Mouse (Mus musculus) stomach, embryonic 14.5 days (tissue): ENCODE measurements around the gene Fgd1. TPM values are rescaled to one million over a fixed set of nuclear protein-coding genes. Genes with fewer than 3 reads are reported as not detected.

Experiments
- ATAC-seq: fragments of 200-750 bp; cut with Nextera tagmentation; 2 replicates; pipeline ENCODE4 v1.8.0; 2017; ENCODE audit warnings: low read depth, moderate TSS enrichment; ENCODE audit not compliant: insufficient number of reproducible peaks, insufficient read depth, low FRiP score
- H3K27ac ChIP-seq: fragments of 300-500 bp; sonication (generic); 2 replicates; pipeline ENCODE4 v1.5.1; 2014; ENCODE audit warnings: mild to moderate bottlenecking, low read length, moderate library complexity, mixed read lengths
- H3K27me3 ChIP-seq: fragments of 300-500 bp; sonication (generic); 2 replicates; pipeline ENCODE4 v1.6.1; 2014; ENCODE audit warnings: low read length, control low read depth, mixed read lengths; ENCODE audit not compliant: control insufficient read depth, insufficient read depth
- H3K36me3 ChIP-seq: fragments of 300-500 bp; sonication (generic); 2 replicates; pipeline ENCODE4 v1.6.1; 2014; ENCODE audit warnings: mild to moderate bottlenecking, control low read depth, low read length, moderate library complexity, mixed read lengths; ENCODE audit not compliant: control insufficient read depth, insufficient read depth
- H3K4me1 ChIP-seq: fragments of 300-500 bp; sonication (generic); 2 replicates; pipeline ENCODE4 v1.6.1; 2014; ENCODE audit warnings: low read length, control low read depth, mixed read lengths; ENCODE audit not compliant: control insufficient read depth, insufficient read depth
- H3K4me2 ChIP-seq: fragments of 300-500 bp; sonication (generic); replicated peaks from 2 replicates; pipeline ENCODE4 v1.6.1; 2014; ENCODE audit warnings: low read depth, low read length, control low read depth
- H3K4me3 ChIP-seq: fragments of 300-500 bp; sonication (generic); 2 replicates; pipeline ENCODE4 v1.5.1; 2014; ENCODE audit warnings: low read depth, low read length, control low read depth
- H3K9ac ChIP-seq: fragments of 300-500 bp; sonication (generic); replicated peaks from 2 replicates; pipeline ENCODE4 v1.6.1; 2014; ENCODE audit warnings: low read depth, mild to moderate bottlenecking, control low read depth, low read length, moderate library complexity, mixed read lengths
- H3K9me3 ChIP-seq: fragments of 300-500 bp; sonication (generic); 2 replicates; pipeline ENCODE4 v1.6.1; 2016; ENCODE audit warnings: low read depth, low read length, control low read depth; ENCODE audit not compliant: control insufficient read depth
- WGBS: fragments of 180-500 bp; shearing (Covaris S2); extraction: QIAGEN DNeasy Blood & Tissue Kit; methylation state at CpG from one replicate; pipeline ENCODE4 v1.1.7; 2014; 5-methylcytosine and 5-hydroxymethylcytosine counted together
- polyA plus RNA-seq: library from polyadenylated mRNA; unstranded; fragments of >200 nt; fragmentation: Nextera tagmentation; extraction: Ambion mirVana; gene quantifications from 2 replicates; pipeline ENCODE4 v1.2.1, GENCODE M21; 2014

Gene Fgd1
- polyA plus RNA-seq, 1 experiment from 2014 or later = 13.1 TPM

GRCm38 (mm10) chrX:151116795-151117194 lies 70.8 kb downstream of the Fgd1 start:
- WGBS = 15% methylated on average over 7 of the region's 7 CpGs
- no peak overlapping the region for H3K4me2 ChIP-seq
- H3K27me3 ChIP-seq = no peaks in the 10 kb centered on the region
- no peak overlapping the region for H3K27ac ChIP-seq
- no peaks in the 10 kb centered on the region for H3K4me1 ChIP-seq
- no peak overlapping the region for H3K4me3 ChIP-seq
- H3K9me3 ChIP-seq = no peaks in the 10 kb centered on the region
- H3K36me3 ChIP-seq = no peaks in the 10 kb centered on the region
- H3K9ac ChIP-seq = no peak overlapping the region
- ATAC-seq = no peak

- H3K9ac ChIP-seq = no peak overlapping the region
- WGBS = 9% methylated on average over 2 of the region's 2 CpGs
- no peak overlapping the region for H3K4me3 ChIP-seq
- H3K9me3 ChIP-seq = no peaks in the 10 kb centered on the region
- no peaks in the 10 kb centered on the region for H3K36me3 ChIP-seq
- no peak overlapping the region for H3K27ac ChIP-seq
- ATAC-seq = no peak
- no peaks in the 10 kb centered on the region for H3K4me1 ChIP-seq
- no peaks in the 10 kb centered on the region for H3K27me3 ChIP-seq
- no peak overlapping the region for H3K4me2 ChIP-seq
Measured at GRCm38 (mm10) chrX:151117432-151117831, 71.5 kb downstream of the Fgd1 start.

DNA sequence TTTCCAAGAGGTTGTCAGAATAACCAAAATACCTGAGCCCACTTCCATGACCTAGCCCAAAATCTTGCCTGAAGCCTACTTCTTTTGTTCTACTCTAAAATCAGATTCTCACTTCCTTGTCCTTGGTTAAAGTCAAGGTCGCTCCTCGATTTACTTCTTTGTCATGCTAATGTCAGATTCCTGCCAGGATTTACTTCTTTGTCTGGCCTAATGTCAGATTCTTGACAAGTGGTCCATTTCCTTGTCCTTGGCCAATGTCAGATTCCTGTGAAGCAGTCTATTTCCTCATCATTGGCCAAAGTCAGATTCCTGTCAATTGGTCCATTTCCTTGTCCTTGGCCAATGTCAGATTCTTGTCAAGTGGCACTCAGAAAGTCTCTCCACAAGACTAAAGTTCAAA lies 78.0 kb downstream of the Fgd1 start:
- 70% methylated on average over 2 of the region's 2 CpGs for WGBS
- Histone ChIP-seq H3K36me3 (no peaks in the 10 kb centered on the region), H3K27ac (no peak overlapping the region), H3K27me3 (no peaks in the 10 kb centered on the region), H3K4me1 (no peaks in the 10 kb centered on the region), H3K9me3 (no peaks in the 10 kb centered on the region), H3K4me3 (no peak overlapping the region), H3K4me2 (no peak overlapping the region), H3K9ac (no peak overlapping the region)
- no peak for ATAC-seq

- 88% methylated on average over 3 of the region's 3 CpGs for WGBS
Measured at GRCm38 (mm10) chrX:151130493-151130892, 84.5 kb downstream of the Fgd1 start.

GRCm38 (mm10) chrX:151132785-151133184 lies 86.8 kb downstream of the Fgd1 start:
- Histone ChIP-seq H3K4me2 (no peak overlapping the region), H3K4me3 (no peak overlapping the region), H3K27me3 (no peaks in the 10 kb centered on the region), H3K27ac (no peak overlapping the region), H3K4me1 (no peaks in the 10 kb centered on the region), H3K9ac (no peak overlapping the region), H3K36me3 (no peaks in the 10 kb centered on the region), H3K9me3 (no peaks in the 10 kb centered on the region)
- 31% methylated on average over 10 of the region's 10 CpGs for WGBS
- no peak for ATAC-seq

More at GRCm38 (mm10) chrX:151130493-151130892, 84.5 kb downstream of the Fgd1 start:
- Histone ChIP-seq H3K27ac (no peak overlapping the region), H3K36me3 (no peaks in the 10 kb centered on the region), H3K27me3 (no peaks in the 10 kb centered on the region), H3K4me2 (no peak overlapping the region), H3K9me3 (no peaks in the 10 kb centered on the region), H3K4me3 (no peak overlapping the region), H3K4me1 (no peaks in the 10 kb centered on the region), H3K9ac (no peak overlapping the region)
- no peak for ATAC-seq

Other genes with a start within 250 kb of the Fgd1 start
- 697 and 699 TPM in 2 replicates for gene Maged2, start 231.8 kb upstream of the Fgd1 start, polyA plus RNA-seq
- 28.1 and 29.4 TPM in 2 replicates for gene Gnl3l, start 28.8 kb upstream of the Fgd1 start, polyA plus RNA-seq
- 34.2 and 37.1 TPM in 2 replicates for gene Tsr2, start 50.4 kb downstream of the Fgd1 start, polyA plus RNA-seq
- 3.7 and 4.8 TPM in 2 replicates for gene Wnk3, start 151.9 kb downstream of the Fgd1 start, polyA plus RNA-seq